Mouse (Mus musculus): ENCODE data around the gene Neurod4. TPM values are rescaled to one million over a fixed set of nuclear protein-coding genes. Genes with fewer than 3 reads are reported as not detected.

Neurod4 gene
- total and polyA plus RNA-seq, 3 experiments = 0.61 to 1.1 TPM; not detected in 1

DNA sequence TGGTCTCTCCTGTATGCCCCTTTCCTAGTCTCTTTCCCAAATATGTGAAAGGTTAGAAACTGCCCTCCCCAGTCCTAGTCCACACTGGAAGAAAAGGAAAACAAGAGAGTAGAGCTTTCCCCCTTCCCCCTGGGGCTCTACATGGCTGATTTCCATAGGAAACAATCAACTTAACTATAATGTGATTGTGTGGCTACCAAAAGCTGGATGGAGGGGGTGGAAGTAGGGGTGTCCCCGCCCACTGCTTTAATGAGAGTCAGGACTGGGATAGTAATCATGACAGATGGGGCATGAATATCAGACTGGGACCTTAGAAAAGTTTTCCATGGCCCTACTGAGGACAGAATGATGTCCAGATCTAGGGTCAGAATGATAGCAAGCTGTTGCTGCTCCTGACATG lies 45.5 kb downstream of the Neurod4 start:
- no peak for DNase-seq

DNA sequence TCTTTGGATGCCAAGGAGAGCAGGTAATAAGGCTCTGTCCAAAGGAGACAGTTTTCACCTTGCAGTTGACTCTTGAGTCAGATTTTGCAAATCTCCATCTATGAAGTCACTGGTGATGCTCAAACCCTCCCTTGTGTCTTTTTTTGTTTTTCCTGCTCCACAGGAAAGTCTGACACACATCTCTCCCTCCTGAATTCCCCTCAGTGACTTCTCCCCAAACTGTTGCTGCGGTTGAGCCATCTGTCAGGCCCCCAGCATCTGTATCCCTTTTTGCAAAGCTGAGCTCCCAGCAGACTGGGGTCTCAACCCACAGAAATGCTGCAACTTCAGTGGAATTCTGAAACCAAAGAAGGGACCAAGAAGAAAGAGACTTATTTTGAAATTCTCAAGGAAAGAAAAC lies 47.9 kb downstream of the Neurod4 start:
- no peak for DNase-seq

DNA sequence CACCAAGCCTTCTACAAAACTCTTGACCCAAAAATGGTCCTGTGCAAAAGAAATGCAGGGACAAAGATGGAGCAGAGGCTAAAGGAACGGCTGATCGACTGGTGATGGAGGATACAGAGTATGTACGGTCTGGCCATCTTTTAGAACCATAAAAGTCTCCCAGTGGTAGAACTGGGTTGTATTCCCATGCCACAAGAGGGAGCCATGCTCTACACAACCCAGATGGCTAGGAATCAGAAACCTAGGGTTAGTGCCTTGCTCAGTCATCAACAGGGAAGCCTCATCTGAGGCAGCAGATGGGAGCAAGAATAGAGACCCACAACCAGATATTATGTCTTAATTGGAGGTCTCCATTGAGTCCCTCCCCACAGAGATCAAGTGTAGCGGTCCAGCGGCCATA lies 50.5 kb downstream of the Neurod4 start:
- peak; percentile 18 for DNase-seq

DNA sequence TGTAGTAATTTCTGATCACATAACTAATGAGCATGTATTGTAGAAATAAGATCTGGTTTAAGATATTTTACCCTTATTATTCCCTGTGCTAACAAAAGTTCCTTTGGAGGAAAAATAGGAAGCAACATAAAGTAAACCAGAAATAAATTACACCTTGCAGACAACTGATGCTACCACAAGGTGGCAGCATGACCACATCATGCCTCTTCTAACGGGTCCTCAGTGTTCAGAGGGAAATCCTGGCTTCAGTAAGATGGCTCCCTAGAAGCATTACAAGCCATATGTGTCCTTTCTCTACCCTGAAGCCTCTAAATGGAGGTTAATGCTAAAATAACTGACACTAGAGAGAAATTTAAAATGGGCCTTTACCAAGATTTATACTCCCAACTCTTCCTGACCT lies 51.8 kb downstream of the Neurod4 start:
- DNase-seq = peak; percentile 26

DNA sequence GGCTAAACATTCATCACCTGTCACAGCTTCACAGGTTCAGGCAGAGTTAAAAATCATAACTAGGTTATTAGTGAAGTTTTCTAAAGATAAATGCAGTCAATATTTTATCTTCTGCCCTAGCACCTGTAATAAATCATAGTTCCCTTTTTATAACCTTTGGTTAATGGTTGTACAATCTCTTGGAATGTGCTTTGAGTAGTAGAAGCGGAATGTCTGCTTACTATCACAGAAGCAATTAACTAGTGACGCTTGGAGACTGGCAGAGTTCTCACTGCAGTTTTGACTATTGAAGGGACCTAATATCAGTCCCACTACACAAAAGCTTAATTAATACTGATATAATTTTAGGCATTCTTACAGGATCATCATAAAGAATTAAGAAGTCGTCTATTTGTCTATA lies 55.0 kb downstream of the Neurod4 start:
- DNase-seq = no peak

Other genes starting within 250 kb of the Neurod4 start
- not detected for gene Olfr821, start 249.9 kb downstream of the Neurod4 start, total RNA-seq (2021)
- gene Olfr821, start 249.9 kb downstream of the Neurod4 start, polyA plus RNA-seq (2012; rRNA removed) = not detected in 2 replicates
- not detected for gene Olfr822, start 209.0 kb downstream of the Neurod4 start, total RNA-seq (2021)
- gene Olfr822, start 209.0 kb downstream of the Neurod4 start, polyA plus RNA-seq (2012; rRNA removed) = not detected in 2 replicates
- not detected for gene Olfr823, start 164.9 kb downstream of the Neurod4 start, total RNA-seq (2021)
- gene Olfr823, start 164.9 kb downstream of the Neurod4 start, polyA plus RNA-seq (2012; rRNA removed) = not detected in 2 replicates
- gene Olfr824, start 150.2 kb downstream of the Neurod4 start, total RNA-seq (2021) = not detected
- gene Olfr824, start 150.2 kb downstream of the Neurod4 start, polyA plus RNA-seq (2012; rRNA removed) = not detected in 2 replicates
- not detected for gene Olfr825, start 113.5 kb downstream of the Neurod4 start, total RNA-seq (2021)
- not detected in 2 replicates for gene Olfr825, start 113.5 kb downstream of the Neurod4 start, polyA plus RNA-seq (2012; rRNA removed)
- gene Olfr826, start 96.1 kb downstream of the Neurod4 start, total RNA-seq (2021) = not detected
- gene Olfr826, start 96.1 kb downstream of the Neurod4 start, polyA plus RNA-seq (2012; rRNA removed) = not detected in 2 replicates
- gene Olfr827, start 65.8 kb downstream of the Neurod4 start, total RNA-seq (2021) = not detected
- not detected in 2 replicates for gene Olfr827, start 65.8 kb downstream of the Neurod4 start, polyA plus RNA-seq (2012; rRNA removed)
- gene Tespa1, start 42.6 kb upstream of the Neurod4 start, total RNA-seq (2021) = under 1 TPM; 0.35 to 0.90 TPM
- gene Tespa1, start 42.6 kb upstream of the Neurod4 start, polyA plus RNA-seq (2012; rRNA removed) = 0.09 TPM in 1 of 2 replicates, not detected in the other
- gene Vmn2r84, start 114.1 kb upstream of the Neurod4 start, total RNA-seq (2021) = not detected
- gene Vmn2r84, start 114.1 kb upstream of the Neurod4 start, polyA plus RNA-seq (2012; rRNA removed) = not detected in 2 replicates
- gene Vmn2r85, start 149.5 kb upstream of the Neurod4 start, total RNA-seq (2021) = not detected
- gene Vmn2r85, start 149.5 kb upstream of the Neurod4 start, polyA plus RNA-seq (2012; rRNA removed) = not detected in 2 replicates
- gene Vmn2r86, start 175.8 kb upstream of the Neurod4 start, total RNA-seq (2021) = not detected
- not detected in 2 replicates for gene Vmn2r86, start 175.8 kb upstream of the Neurod4 start, polyA plus RNA-seq (2012; rRNA removed)
- not detected for gene Vmn2r87, start 217.2 kb upstream of the Neurod4 start, total RNA-seq (2021)
- gene Vmn2r87, start 217.2 kb upstream of the Neurod4 start, polyA plus RNA-seq (2012; rRNA removed) = not detected in 2 replicates

All from adrenal gland, adult 2 months (tissue).